Mouse (Mus musculus) hematopoietic multipotent progenitor cell, adult 10-12 weeks (in vitro differentiated cells): ENCODE data around the gene Tnni3k. TPM values are rescaled to one million over a fixed set of nuclear protein-coding genes. Genes with fewer than 3 reads are reported as not detected.

Experiments
- polyA plus RNA-seq: library from polyadenylated mRNA; stranded (reverse); fragments of >175 nt; gene quantifications from 2 replicates; pipeline ENCODE4 v1.2.3, GENCODE M21; 2012; ENCODE audit warnings: low replicate concordance

The Tnni3k gene
- not detected in 2 replicates for polyA plus RNA-seq

DNA sequence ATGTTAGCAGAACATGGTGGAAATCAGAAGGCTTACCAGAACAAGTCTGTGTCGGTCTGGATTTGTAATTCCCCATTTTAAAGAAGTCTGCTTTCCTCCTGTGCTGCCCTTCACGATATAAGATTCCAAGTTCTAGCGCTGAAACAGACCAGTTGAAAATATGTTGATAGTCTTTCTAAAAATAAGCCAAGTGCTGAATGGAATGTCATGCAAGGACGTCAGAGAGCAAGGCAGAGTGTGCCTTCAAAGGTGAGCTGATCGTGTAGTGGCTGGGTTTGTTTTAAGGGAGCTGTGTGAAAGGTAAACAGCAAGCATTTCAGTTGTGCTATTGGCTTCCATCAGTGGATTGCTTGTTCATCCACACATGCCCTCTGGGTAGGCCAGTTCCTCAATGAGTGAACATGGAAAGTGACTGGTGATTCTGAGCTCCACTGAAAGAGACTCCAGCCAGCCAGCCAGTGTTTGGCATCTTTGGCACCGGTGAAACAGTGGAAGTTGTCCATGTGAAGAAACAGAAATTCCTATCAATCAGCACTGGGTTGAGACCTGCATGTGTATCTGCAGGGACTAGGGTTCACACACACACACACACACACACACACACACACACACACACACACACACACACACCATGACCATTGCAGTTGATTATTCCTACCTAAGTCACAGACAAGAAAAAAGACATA is at the start of gene Tnni3k:
TSS of gene Tnni3k (minus strand) at position 177 of the 686 bp plus-strand sequence.

GRCm38 (mm10) chr3:155093116-155093956 is 38.1 kb upstream of the Tnni3k start, which contains the start of the genes Fpgt and Lrriq3:
Fpgt (minus strand) TSS chr3:155093403.
Lrriq3 (plus strand) TSS chr3:155093434.

Other genes starting within 250 kb of the Tnni3k start
- gene Fpgt, start 38.0 kb upstream of the Tnni3k start, polyA plus RNA-seq: 0.34 and 0.73 TPM in 2 replicates
- 0.37 TPM in 2 replicates for gene Lrriq3, start 38.0 kb upstream of the Tnni3k start, polyA plus RNA-seq